Mouse (Mus musculus) urinary bladder, adult 2 months (tissue): ENCODE data around the gene Sntg2. TPM values are rescaled to one million over a fixed set of nuclear protein-coding genes. Genes with fewer than 3 reads are reported as not detected.

Experiments
- polyA plus RNA-seq: library from polyadenylated mRNA; depleted of rRNA; stranded (reverse); fragments of >200 nt; gene quantifications from 2 replicates; pipeline ENCODE4 v1.2.3, GENCODE M21; 2012; rRNA removed

The Sntg2 gene
- polyA plus RNA-seq, 1 experiment: 64.7 TPM

Other genes starting within 250 kb of the Sntg2 start
- gene Tpo, start 240.8 kb downstream of the Sntg2 start, polyA plus RNA-seq: 0.19 and 0.32 TPM in 2 replicates
- gene Tmem18, start 211.1 kb upstream of the Sntg2 start, polyA plus RNA-seq: 24.0 and 27.2 TPM in 2 replicates